Mouse (Mus musculus): ENCODE results near the gene Btbd35f20. TPM values are rescaled to one million over a fixed set of nuclear protein-coding genes. Genes with fewer than 3 reads are reported as not detected.

Gene Btbd35f20
- polyA plus RNA-seq (2015; fragmentation: Illumina TruSeq; extraction: RNeasy Lipid Tissue Mini Kit (QIAGEN cat#74804); ENCODE audit: low read depth, low replicate concordance) = not detected

DNA sequence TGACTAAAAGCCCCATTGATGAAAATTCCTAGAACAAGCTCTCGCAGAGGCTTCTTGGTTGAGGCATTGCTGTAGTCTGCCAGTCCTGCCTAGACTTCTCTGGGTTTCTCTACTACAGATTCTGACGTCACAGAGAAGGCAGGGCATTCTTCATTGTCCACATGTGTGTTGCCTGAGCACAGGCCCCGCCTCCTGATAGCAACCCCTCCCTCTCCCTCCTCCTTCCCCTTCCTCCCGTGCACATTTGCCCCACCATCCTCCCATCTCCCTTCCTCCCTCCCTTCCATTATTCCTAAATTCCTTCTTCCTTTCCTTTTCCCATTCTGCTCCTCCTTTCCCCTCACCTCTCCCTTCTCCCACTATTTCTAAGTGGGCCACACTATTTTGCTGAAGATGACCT lies at the start of gene Btbd35f20:
Gene Btbd35f20 (minus strand): TSS at position 101 of the 400 bp plus-strand sequence.

Other genes starting within 250 kb of the Btbd35f20 start
- not detected for gene Btbd35f28, start 94.7 kb downstream of the Btbd35f20 start, polyA plus RNA-seq (2015; fragmentation: Illumina TruSeq; extraction: RNeasy Lipid Tissue Mini Kit (QIAGEN cat#74804); ENCODE audit: low read depth, low replicate concordance)
- not detected for gene Btbd35f17, start 79.4 kb upstream of the Btbd35f20 start, polyA plus RNA-seq (2015; fragmentation: Illumina TruSeq; extraction: RNeasy Lipid Tissue Mini Kit (QIAGEN cat#74804); ENCODE audit: low read depth, low replicate concordance)